Mouse (Mus musculus) left cerebral cortex, adult 2 months (tissue): ENCODE measurements around the gene Catip. TPM values are rescaled to one million over a fixed set of nuclear protein-coding genes. Genes with fewer than 3 reads are reported as not detected.

Source experiments
- DNase-seq, 2 experiments: peaks; one replicate each; pipeline ENCODE4 v3.0.0; 2021 to 2022; ENCODE audit warnings: low spot score in 2 of 2, mixed read lengths in 1 of 2; ENCODE audit errors: extremely low spot score in 1 of 2
- H3K27ac ChIP-seq: fragments of 200-600 bp; 2 replicates; pipeline ENCODE4 v1.8.1; 2022
- H3K4me3 ChIP-seq: fragments of 200-600 bp; 2 replicates; pipeline ENCODE4 v1.8.1; 2022
- CTCF ChIP-seq: fragments of 200-600 bp; IDR thresholded peaks from 2 replicates; pipeline ENCODE4 v1.8.1; 2022; ENCODE audit warnings: antibody characterized with exemption, mild to moderate bottlenecking, moderate library complexity
- intact Hi-C: fragments of 180-260 bp; cut with DNase I; formaldehyde crosslinking; loops from one replicate; pipeline ENCODE4 v1.15.1; 2025
- total RNA-seq, 2 experiments: library from RNA; stranded (reverse); gene quantifications; 2 replicates each; pipeline ENCODE4 v1.2.3; 2021

The Catip gene
- total RNA-seq, 2 experiments from 2014 or later: 0.54 to 1.9 TPM

DNA sequence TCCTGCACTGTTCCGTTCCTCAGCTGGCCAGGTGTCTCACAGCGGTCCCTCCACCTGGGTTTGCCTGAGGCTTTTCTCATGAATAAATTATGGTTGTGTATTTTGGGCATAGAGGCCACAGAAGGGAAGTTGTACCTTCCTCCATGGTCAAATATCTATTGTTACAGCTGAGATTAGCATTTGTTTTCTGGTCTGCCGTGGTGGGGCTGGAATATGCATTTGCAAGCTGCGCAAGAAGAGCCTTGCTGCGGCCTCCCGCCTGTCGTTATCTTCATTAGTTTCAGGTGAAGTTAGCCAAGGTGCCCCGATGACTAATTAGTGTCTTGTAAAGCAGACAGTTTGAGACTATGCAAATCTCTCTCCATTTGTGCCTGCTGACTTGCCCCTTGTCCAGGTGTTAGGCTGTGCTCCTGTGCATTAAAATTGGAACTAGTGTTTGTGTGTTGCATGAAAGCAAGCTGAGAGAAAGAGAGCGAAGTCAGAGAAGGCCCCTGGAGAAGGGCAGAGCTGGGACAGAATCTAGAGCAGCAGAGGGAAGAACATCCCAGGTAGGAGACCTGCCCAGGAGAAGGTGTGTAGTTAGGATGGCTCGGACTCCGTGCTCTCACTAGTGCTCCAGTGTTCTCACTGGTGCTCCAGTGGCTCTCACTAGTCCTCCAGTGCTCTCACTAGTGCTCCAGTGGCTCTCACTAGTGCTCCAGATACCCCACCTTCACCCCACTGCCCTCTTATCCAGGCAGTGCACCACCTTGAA, 17.6 kb upstream of the Catip start:
- Histone ChIP-seq H3K27ac (no peak overlapping the region), H3K4me3 (no peak overlapping the region)
- TF ChIP-seq CTCF: no peak
- DNase-seq: no peak
- intact Hi-C loops: no loop called here

DNA sequence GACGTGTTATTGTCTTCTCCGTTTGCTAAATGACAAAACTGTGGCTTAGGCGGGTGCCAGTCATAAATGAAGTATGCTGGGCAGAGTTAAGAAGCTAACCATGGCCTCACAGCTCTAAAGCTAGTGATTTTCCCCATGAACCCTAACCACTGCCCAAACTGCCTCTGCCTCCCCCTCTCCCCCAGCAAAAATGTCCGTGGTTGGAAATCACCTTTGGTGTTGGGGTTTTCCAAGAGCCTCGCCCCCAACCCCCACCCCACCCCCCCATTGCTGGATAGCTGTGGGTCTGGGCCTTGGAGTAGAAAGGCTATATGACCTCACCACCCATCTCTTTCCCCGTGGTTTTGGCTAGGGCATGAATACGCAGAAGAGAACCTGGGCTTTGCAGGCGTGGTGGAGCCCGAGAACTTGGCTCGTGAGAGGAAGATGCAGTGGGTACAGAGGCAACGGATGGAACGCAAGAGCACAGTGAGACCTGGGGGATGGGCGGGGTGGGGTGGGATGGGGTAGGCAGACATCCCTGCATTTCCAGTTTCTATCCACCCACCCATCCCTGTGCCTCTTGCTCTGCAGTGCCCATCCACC, 10.6 kb upstream of the Catip start:
- no peak for DNase-seq
- Histone ChIP-seq H3K4me3 (no peak overlapping the region), H3K27ac (no peak overlapping the region)
- no peak for TF ChIP-seq CTCF
- intact Hi-C loops: no loop called here

DNA sequence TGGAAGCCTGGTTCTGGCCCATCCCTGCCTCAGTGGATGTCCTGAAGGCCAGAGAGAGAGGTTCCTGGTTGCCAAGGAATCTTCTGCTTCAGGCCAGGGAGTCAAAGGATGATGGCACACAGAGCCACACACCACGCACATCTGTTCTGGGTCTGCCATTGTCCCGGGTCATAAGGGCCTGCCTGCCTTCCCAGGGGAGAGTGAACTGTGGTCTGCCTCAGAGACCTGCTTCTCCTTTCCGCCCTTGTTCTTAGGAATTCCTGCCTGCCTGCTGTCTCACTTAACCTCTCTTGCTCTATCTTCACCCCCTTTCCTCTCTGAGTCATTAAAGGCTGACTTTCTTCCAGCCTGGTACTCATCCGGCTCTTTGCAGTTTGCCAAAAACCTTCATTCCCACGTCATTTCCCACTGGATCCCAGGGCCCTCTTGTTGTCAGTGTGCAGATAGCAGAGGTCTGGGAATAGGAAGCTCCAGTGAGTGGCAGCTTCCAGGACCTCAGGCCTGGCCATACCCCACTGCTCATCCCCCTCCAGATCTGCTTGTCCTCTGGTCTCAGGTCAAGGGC, 9.3 kb upstream of the Catip start:
- TF ChIP-seq CTCF: no peak
- no peak for DNase-seq
- H3K4me3 ChIP-seq: no peak overlapping the region
- H3K27ac ChIP-seq: no peak overlapping the region
- intact Hi-C loops: no loop called here

DNA sequence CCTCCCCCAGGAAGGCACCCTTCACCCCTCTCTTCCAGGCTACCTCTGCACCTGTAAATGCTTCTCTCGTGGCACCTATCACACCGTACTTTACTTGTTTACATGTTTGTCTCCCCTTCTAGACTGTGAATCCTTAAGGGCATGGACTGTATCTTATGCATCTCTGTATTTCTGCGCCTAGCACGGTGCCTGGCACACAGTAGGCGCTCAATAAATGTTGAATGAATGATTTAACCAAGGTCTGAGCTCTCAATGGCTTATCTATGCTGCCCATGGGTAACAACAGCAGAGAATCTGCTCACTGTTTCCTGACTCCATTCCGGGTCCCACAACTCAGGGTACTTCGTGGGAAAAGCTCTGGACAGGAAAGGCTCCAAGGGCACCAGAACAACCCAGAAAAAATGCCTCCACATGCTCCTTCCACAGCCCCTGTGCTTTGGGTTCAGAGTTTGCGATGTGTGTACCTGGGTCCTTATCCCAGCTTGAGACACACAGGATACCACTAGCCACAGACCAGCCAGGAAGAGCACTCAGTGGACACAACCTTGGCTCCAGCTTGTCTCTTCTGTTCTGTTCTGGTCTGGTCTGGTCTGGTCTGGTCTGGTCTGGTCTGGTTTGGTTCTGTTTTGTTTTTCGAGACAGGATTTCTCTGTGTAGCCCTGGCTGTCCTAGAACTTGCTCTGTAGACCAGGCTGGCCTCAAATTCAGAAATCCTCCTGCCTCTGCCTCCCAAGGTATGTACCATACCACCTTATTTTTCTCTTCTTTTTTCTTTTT, 8.3 kb upstream of the Catip start:
- no peak for DNase-seq
- H3K4me3 ChIP-seq: no peak overlapping the region
- no peak for TF ChIP-seq CTCF
- intact Hi-C loops: no loop called here
- H3K27ac ChIP-seq: no peak overlapping the region

DNA sequence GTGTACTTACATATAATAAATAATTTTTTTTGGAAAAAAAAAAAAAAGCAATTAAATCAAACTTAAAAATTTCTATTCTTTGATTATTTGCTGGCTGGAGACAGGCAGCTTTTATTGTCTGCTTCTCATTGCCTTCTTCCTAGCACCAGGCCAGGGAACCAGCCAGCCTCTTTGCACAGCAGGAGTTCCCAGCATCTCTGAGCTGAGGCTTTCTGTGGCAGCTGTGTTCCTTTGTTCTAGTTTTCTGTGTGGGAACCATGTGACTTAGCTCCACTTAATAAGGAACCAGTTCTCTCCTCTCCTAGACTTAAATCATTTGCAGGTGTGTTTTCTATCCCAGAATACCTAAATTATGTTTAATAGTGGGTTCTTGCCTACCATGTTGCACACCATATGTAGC, 4.4 kb upstream of the Catip start:
- no peak for TF ChIP-seq CTCF
- Histone ChIP-seq H3K27ac (no peak overlapping the region), H3K4me3 (no peak overlapping the region)
- no peak for DNase-seq
- intact Hi-C loops: no loop called here

DNA sequence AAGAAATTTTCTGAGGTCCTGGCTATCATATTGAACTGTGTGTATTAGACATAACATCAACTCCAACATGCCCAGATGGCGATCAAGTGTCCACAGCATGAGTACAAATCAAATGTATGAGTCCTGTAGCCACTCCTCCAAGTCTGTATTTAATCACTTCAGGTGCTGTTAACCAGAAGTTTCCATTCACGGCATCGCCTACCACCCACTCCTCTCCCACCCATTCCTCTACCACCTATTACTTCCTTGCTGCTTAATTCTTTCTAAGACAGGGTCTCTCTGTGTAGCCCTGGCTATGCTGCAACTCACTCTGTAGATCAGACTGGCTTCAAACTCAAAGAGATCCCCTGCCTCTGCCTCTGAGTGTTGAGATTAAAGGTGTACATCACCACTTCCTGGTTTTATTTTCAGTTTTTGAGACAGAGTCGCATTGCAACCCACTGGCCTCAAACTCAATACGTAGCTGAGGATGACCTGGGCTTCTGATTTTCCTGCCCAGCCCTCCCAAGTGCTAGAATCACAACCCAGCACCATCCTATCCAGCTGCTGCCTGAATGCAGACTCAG, 1.9 kb upstream of the Catip start:
- no peak for DNase-seq
- intact Hi-C loops: loop anchor here (5.0 kb wide), 2 partner anchors 73 to 153 kb away; no protein-coding TSS in a partner anchor
- Histone ChIP-seq H3K27ac (no peak overlapping the region), H3K4me3 (no peak overlapping the region)
- TF ChIP-seq CTCF: no peak

DNA sequence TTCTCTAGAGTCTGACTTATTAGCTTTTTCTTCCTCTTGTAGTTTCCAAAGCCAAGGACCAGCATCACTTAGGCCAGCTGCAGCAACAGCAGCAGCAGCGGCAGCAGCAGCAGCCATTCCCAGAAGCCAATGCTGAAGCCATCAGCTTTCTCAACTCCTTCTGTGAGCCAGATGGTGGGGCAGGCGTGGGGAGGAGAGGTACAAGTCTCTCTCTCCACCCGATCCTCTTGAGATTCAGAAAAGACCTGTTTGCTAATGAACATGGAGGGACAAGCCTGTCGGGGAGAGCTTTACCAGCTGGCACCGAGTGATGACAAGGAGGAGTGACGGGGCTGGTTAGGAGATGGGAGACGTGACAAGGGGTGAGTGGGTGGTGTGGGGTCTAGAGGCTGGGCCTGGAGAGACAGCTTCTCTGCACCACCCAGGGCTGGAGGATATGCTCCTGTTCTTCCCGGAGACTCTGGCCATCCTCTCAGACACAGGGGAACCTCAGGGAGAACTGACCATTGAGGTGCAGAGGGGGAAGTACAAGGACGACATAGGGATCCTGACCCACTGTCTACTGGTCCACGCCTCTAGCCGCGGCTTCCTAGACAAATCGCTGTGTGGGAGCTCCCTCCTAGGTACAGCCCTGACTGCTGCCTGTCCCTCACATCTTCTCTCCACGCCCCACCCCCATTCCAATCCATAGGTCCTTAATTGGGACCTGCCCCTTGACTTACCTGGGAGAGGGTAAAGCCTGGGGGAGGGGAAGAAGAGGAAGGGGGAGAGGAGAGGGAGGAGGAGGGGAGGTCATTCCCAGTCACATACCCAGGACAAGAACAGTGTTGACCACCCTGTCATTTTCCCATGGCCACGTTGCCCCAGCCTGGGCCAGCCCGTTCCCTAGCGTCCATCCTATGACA, 669 bp downstream of the Catip start:
- Histone ChIP-seq H3K27ac (peak overlapping the region; percentile 44; the same call in 1 of the 2 replicates), H3K4me3 (peak overlapping the region; percentile 6; the same call in 1 of the 2 replicates)
- no peak for DNase-seq
- TF ChIP-seq CTCF: no peak
- intact Hi-C loops: loop anchor here (5.0 kb wide), 2 partner anchors 75 to 155 kb away; no protein-coding TSS in a partner anchor

DNA sequence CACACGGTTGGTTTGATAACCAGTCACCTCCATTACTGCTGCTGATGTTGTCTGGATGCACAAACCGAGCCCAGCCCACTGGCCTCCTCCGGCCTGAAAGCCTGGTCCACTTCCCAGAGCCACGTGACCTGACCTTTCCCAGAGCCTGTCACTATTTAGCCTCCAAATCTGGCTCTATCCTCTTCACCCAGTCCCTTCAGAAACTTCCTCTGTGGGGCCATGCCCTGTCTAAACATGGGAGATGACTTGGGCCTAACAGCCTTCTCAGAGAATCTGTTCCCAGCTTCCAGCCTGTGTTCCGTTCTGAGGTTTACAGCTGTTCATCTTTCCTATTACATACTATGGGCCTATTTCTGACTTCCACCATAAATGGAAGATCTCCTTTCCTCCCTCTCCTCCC, 1.5 kb downstream of the Catip start:
- intact Hi-C loops: loop anchor here (5.0 kb wide), 2 partner anchors 76 to 156 kb away; no protein-coding TSS in a partner anchor
- no peak for DNase-seq
- Histone ChIP-seq H3K4me3 (no peak overlapping the region), H3K27ac (peak overlapping the region; percentile 44; the same call in 1 of the 2 replicates)
- TF ChIP-seq CTCF: no peak

DNA sequence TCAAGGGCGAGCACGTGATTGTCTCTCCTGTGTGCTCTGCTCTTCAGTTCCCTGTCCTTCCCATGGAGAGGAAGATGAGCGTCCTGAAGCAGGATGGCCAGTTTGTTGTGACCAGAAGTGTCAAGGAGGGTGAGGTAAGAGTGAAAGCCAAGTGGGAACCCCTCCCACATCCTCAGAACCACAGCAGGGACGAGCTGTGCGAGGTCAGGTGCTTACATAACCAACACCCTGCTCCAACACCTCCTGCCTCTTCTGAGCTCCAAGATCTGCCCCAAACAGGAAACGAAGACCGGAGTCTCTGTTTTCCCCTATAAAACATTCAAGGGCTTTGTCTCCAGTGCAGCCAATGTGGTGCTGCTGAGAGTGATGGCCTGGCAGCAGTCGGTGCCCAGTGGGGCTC, 2.4 kb downstream of the Catip start:
- Histone ChIP-seq H3K4me3 (no peak overlapping the region), H3K27ac (no peak overlapping the region; the same call in 1 of the 2 replicates)
- intact Hi-C loops: loop anchor here (5.0 kb wide), 2 partner anchors 77 to 157 kb away; no protein-coding TSS in a partner anchor
- DNase-seq: no peak
- no peak for TF ChIP-seq CTCF

DNA sequence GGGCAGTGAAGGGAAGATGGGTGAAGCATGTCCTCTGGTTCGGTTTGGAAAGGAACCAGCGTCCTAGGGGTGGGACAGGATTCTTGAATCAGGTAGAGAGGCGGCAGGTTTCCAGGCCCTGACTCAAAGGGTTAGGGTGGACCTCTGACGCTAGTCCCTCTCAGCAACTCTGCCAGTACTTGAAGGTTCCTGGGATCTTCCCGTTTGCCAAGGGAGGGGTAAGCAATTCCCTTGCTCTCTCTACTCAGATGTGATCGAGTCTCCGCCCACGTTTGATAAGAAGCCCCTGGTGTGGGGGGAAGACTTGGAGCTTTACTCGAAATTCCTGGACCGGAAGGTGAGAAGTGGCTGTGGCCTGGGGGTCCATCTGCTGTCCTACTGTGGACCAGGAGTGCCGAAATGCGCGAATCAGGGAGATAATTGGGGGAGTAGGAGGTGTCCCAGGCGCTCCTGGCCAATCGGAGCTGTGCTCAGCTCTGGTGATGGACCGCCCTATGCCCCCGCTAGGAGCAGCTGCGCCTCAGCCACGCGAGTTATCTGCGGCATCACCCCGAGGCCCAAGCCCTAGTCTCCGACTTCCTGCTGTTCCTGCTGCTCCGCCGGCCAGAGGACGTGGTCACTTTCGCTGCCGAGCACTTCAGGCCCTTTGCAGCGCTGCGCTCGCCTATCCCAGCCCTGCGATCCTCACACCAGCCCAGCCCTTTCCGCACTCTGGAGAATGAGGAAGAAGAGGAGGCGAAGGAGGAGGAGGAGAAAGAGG, 6.2 kb downstream of the Catip start:
- DNase-seq: peak; percentile 26 to 30
- TF ChIP-seq CTCF: no peak; the same call in 1 of the 2 replicates

More for the DNA sequence above, 6.2 kb downstream of the Catip start:
- H3K4me3 ChIP-seq: peak overlapping the region; percentile 29
- intact Hi-C loops: no loop called here
- peak overlapping the region; percentile 47; the same call in 1 of the 2 replicates for H3K27ac ChIP-seq
